Mouse (Mus musculus) limb, embryonic 15.5 days (tissue): ENCODE results near the gene Eef1akmt3. TPM values are rescaled to one million over a fixed set of nuclear protein-coding genes. Genes with fewer than 3 reads are reported as not detected.

Experiments used
- ATAC-seq: fragments of 200-750 bp; cut with Nextera tagmentation; 2 replicates; pipeline ENCODE4 v1.8.0; 2017; ENCODE audit warnings: low read depth, moderate TSS enrichment; ENCODE audit not compliant: insufficient number of reproducible peaks, low FRiP score, low TSS enrichment
- H3K27ac ChIP-seq: fragments of 300-500 bp; sonication (generic); 2 replicates; pipeline ENCODE4 v1.5.1; 2015; ENCODE audit warnings: moderate library complexity, mild to moderate bottlenecking, inconsistent platforms
- H3K27me3 ChIP-seq: fragments of 300-500 bp; sonication (generic); 2 replicates; pipeline ENCODE4 v1.6.1; 2015; ENCODE audit warnings: inconsistent platforms
- H3K36me3 ChIP-seq: fragments of 300-500 bp; sonication (generic); 2 replicates; pipeline ENCODE4 v1.6.1; 2015; ENCODE audit warnings: inconsistent platforms
- H3K4me1 ChIP-seq: fragments of 300-500 bp; sonication (generic); 2 replicates; pipeline ENCODE4 v1.6.1; 2015; ENCODE audit warnings: inconsistent platforms
- H3K4me2 ChIP-seq: fragments of 300-500 bp; sonication (generic); 2 replicates; pipeline ENCODE4 v1.6.1; 2015; ENCODE audit warnings: mild to moderate bottlenecking, inconsistent platforms
- H3K4me3 ChIP-seq: fragments of 300-500 bp; sonication (generic); 2 replicates; pipeline ENCODE4 v1.5.1; 2015; ENCODE audit warnings: mild to moderate bottlenecking, inconsistent platforms
- H3K9ac ChIP-seq: fragments of 300-500 bp; sonication (generic); 2 replicates; pipeline ENCODE4 v1.6.1; 2015; ENCODE audit warnings: inconsistent platforms
- H3K9me3 ChIP-seq: fragments of 300-500 bp; sonication (generic); 2 replicates; pipeline ENCODE4 v1.6.1; 2016; ENCODE audit warnings: inconsistent platforms
- WGBS: fragments of 180-500 bp; shearing (Covaris S2); methylation state at CpG from one replicate; pipeline ENCODE4 v1.1.7; 2015; 5-methylcytosine and 5-hydroxymethylcytosine counted together
- polyA plus RNA-seq: library from polyadenylated mRNA; unstranded; fragments of >200 nt; fragmentation: Nextera tagmentation; extraction: Ambion mirVana; gene quantifications from 2 replicates; pipeline ENCODE4 v1.2.1, GENCODE M21; 2015

Eef1akmt3 gene
- polyA plus RNA-seq: 1.9 and 2.0 TPM in 2 replicates

DNA sequence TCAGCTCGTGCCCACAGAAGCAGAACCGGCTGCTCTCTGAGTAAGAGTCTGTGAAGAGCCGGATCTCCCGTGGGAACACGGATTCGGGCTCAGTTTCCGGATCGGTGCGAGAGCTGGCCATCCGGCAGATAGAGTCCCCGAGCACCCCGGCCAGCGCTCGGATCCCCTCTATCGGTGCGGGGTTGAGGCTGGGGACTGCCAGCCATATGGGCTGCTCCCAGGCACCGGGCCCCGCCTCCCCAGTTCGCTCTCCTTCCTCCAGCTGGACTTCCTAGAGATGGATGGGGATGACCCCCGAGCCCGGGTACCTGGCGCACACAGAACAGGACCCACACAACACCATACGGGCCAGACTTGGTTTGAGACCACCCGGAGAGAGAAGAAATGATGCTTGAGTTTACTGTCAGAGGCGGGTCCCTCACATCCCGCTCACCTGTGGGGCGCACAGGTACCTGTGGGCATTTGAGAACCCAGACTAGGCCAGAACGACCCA is at the start of gene Eef1akmt3, which contains the start of gene Mettl1:
Gene Eef1akmt3, minus strand, starts transcription at position 240 of the 493 bp plus-strand sequence.
Gene Mettl1, plus strand, starts transcription at position 141 of the 493 bp plus-strand sequence.
- Histone ChIP-seq H3K9ac (peak within 1 kb of the TSS; percentile 75), H3K27me3 (no peaks in the 10 kb centered on the region; the same call in 1 of the 2 replicates), H3K4me2 (peak within 1 kb of the TSS; percentile 93), H3K4me1 (peaks cover 14% of the 10 kb centered on the region; the same call in 1 of the 2 replicates), H3K9me3 (no peaks in the 10 kb centered on the region), H3K4me3 (peak within 1 kb of the TSS; percentile 92), H3K36me3 (peaks cover 24% of the 10 kb centered on the region), H3K27ac (peak within 1 kb of the TSS; percentile 94)
- under 1% methylated on average over 28 of the region's 28 CpGs for WGBS
- ATAC-seq: peak; percentile 37

- H3K4me1 ChIP-seq: peaks cover 22% of the 10 kb centered on the region
- H3K36me3 ChIP-seq: peaks cover 10% of the 10 kb centered on the region
- H3K27ac ChIP-seq: no peak overlapping the region
- H3K4me2 ChIP-seq: peak overlapping the region; percentile 54
- 9% methylated on average over 57 of the region's 57 CpGs for WGBS
- H3K9me3 ChIP-seq: no peaks in the 10 kb centered on the region
- H3K4me3 ChIP-seq: peak overlapping the region; percentile 32
- no peak for ATAC-seq
- peaks cover 77% of the 10 kb centered on the region for H3K27me3 ChIP-seq
- H3K9ac ChIP-seq: no peak overlapping the region
These were observed 49.5 kb upstream of the Eef1akmt3 start for GRCm38 (mm10) chr10:127090560-127091411.

GRCm38 (mm10) chr10:127085633-127086032 is 44.3 kb upstream of the Eef1akmt3 start:
- no peak overlapping the region for H3K9ac ChIP-seq
- H3K36me3 ChIP-seq: no peaks in the 10 kb centered on the region
- no peak for ATAC-seq
- no peak overlapping the region for H3K4me2 ChIP-seq
- no peak overlapping the region for H3K27ac ChIP-seq
- WGBS: 69% methylated on average over 6 of the region's 6 CpGs
- peaks cover 92% of the 10 kb centered on the region for H3K27me3 ChIP-seq
- no peak overlapping the region for H3K4me3 ChIP-seq
- peaks cover 17% of the 10 kb centered on the region for H3K4me1 ChIP-seq
- no peaks in the 10 kb centered on the region for H3K9me3 ChIP-seq

- Histone ChIP-seq H3K27ac (no peak overlapping the region), H3K27me3 (peaks cover 92% of the 10 kb centered on the region), H3K4me1 (peaks cover 21% of the 10 kb centered on the region), H3K4me3 (no peak overlapping the region), H3K9ac (no peak overlapping the region), H3K9me3 (no peaks in the 10 kb centered on the region), H3K36me3 (no peaks in the 10 kb centered on the region), H3K4me2 (no peak overlapping the region)
- ATAC-seq: no peak
- 75% methylated on average over 9 of the region's 9 CpGs for WGBS
These were observed 43.7 kb upstream of the Eef1akmt3 start for GRCm38 (mm10) chr10:127085052-127085451.

DNA sequence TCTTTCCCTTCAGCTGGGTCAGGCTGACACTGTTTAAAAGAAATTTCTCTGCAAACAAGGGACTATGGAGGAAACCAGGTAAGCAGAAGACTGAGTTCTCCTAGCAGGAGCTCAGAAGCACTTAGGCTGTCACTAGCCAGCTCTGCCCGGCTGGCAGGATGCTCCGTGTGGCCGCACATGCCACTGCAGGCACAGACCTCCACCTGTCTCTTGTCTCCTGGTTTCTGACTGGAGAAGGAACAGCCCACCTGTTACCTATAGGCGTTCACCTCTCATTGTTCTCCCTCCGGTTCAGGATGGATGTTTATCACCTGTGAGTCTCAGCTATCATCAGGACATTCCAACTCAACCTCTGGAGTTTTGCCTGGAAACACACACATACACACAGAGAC is 42.6 kb upstream of the Eef1akmt3 start:
- Histone ChIP-seq H3K36me3 (no peaks in the 10 kb centered on the region), H3K4me2 (no peak overlapping the region), H3K4me1 (peaks cover 32% of the 10 kb centered on the region), H3K9me3 (no peaks in the 10 kb centered on the region), H3K27ac (no peak overlapping the region), H3K4me3 (no peak overlapping the region), H3K27me3 (peaks cover 92% of the 10 kb centered on the region), H3K9ac (no peak overlapping the region)
- ATAC-seq: no peak
- 41% methylated on average over 5 of the region's 5 CpGs for WGBS

GRCm38 (mm10) chr10:127083292-127083914 is 42.1 kb upstream of the Eef1akmt3 start:
- no peak overlapping the region for H3K9ac ChIP-seq
- H3K36me3 ChIP-seq: no peaks in the 10 kb centered on the region
- H3K27me3 ChIP-seq: peaks cover 92% of the 10 kb centered on the region
- WGBS: 30% methylated on average over 8 of the region's 8 CpGs
- no peak for ATAC-seq
- peaks cover 35% of the 10 kb centered on the region for H3K4me1 ChIP-seq
- no peaks in the 10 kb centered on the region for H3K9me3 ChIP-seq
- no peak overlapping the region for H3K27ac ChIP-seq
- no peak overlapping the region for H3K4me3 ChIP-seq
- no peak overlapping the region for H3K4me2 ChIP-seq

- Histone ChIP-seq H3K36me3 (no peaks in the 10 kb centered on the region), H3K9ac (no peak overlapping the region), H3K9me3 (no peaks in the 10 kb centered on the region), H3K4me1 (peaks cover 40% of the 10 kb centered on the region), H3K4me2 (peak overlapping the region; percentile 45; the same call in 1 of the 2 replicates), H3K27ac (no peak overlapping the region), H3K27me3 (peaks cover 92% of the 10 kb centered on the region), H3K4me3 (peak overlapping the region; percentile 27; the same call in 1 of the 2 replicates)
- ATAC-seq: peak; percentile 23; the same call in 1 of the 2 replicates
- 29% methylated on average over 8 of the region's 8 CpGs for WGBS
These were observed 40.8 kb upstream of the Eef1akmt3 start for GRCm38 (mm10) chr10:127081996-127082620.

DNA sequence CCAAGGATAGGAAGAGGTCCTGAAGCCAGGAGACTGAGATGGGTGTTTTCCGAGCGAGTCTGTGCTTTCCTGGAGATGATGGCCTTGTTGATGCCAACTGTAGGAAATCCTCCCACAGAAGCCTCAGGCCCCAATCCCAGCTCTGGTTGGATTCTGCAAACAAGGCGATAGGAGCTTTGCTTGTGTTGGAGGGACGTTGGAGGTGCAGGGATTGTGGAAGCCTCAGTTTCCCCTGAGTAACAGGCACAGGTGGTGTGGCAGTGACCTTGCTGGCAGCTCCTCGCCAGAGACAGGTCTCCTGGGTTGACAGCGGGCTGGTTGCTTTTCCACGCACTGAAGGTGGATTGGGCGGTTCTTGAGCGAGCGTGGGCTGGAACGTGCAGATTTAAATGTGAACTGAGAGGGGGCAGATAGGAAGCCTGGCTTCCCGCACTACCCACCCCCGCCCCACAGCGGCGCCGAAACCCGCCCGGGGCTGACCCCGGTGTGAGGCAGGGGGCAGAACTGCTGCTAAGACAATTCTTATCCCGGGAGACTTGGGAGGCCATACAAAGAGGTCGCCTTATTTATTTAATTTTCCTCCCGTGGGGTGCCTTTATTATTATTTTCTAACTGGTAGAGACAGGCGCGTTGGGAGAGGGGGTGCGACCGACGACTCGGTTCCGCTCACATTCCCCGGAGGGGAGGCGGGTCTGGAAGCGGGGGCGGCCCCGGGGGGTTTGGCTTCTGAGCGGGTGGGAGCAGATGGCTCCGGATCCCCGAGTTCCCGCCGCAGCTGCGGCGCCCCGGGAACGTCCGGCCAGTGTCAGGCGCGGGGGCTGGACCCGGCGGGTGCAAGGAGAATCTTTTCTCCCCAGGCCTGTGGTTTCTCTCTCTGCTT is 39.8 kb upstream of the Eef1akmt3 start:
- 4% methylated on average over 47 of the region's 48 CpGs for WGBS
- no peak for ATAC-seq

DNA sequence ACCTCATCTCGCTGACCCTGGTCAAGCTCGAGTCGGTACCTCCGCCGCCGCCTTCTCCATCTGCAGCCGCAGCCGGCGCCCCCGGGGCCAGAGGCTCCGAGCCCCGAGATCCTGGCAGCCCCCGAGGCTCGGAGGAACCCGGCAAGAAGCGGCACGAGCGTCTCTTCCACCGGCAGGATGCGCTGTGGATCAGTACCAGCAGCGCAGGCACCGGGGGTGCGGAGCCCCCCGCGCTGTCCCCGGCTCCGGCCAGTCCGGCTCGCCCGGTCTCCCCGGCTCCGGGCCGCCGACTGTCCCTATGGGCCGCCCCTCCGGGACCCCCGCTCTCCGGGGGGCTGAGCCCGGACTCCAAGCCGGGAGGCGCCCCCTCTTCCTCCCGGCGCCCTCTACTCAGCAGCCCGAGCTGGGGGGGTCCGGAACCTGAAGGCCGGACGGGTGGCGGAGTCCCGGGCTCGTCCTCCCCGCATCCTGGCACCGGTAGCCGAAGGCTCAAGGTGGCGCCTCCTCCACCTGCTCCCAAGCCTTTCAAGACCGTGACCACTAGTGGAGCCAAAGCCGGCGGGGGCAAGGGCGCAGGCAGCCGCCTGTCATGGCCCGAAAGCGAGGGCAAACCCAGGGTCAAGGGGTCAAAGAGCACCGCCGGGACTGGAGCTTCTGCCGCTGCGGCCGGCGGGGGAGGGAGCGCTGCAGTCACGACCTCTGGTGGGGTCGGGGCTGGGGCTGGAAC is 38.5 kb upstream of the Eef1akmt3 start:
- ATAC-seq: no peak
- Histone ChIP-seq H3K27ac (no peak overlapping the region), H3K4me2 (peak overlapping the region; percentile 87), H3K4me3 (peak overlapping the region; percentile 43), H3K9ac (peak overlapping the region; percentile 37), H3K9me3 (no peaks in the 10 kb centered on the region), H3K27me3 (peaks cover 99% of the 10 kb centered on the region), H3K4me1 (peaks cover 40% of the 10 kb centered on the region), H3K36me3 (no peaks in the 10 kb centered on the region)
- 5% methylated on average over 67 of the region's 70 CpGs for WGBS

More for the DNA sequence above, 39.8 kb upstream of the Eef1akmt3 start:
- H3K4me2 ChIP-seq: peak overlapping the region; percentile 45
- H3K9me3 ChIP-seq: no peaks in the 10 kb centered on the region
- H3K36me3 ChIP-seq: no peaks in the 10 kb centered on the region
- peaks cover 95% of the 10 kb centered on the region for H3K27me3 ChIP-seq
- H3K4me3 ChIP-seq: peak overlapping the region; percentile 27
- H3K9ac ChIP-seq: no peak overlapping the region
- no peak overlapping the region for H3K27ac ChIP-seq
- peaks cover 40% of the 10 kb centered on the region for H3K4me1 ChIP-seq

GRCm38 (mm10) chr10:127078677-127079575 is 37.6 kb upstream of the Eef1akmt3 start:
- H3K36me3 ChIP-seq: no peaks in the 10 kb centered on the region
- H3K27me3 ChIP-seq: peaks cover 93% of the 10 kb centered on the region
- H3K9ac ChIP-seq: peak overlapping the region; percentile 37
- peak; percentile 12; the same call in 1 of the 2 replicates for ATAC-seq
- peaks cover 40% of the 10 kb centered on the region for H3K4me1 ChIP-seq
- H3K9me3 ChIP-seq: no peaks in the 10 kb centered on the region
- H3K4me2 ChIP-seq: peak overlapping the region; percentile 87
- 1% methylated on average over 31 of the region's 49 CpGs for WGBS
- no peak overlapping the region for H3K27ac ChIP-seq
- H3K4me3 ChIP-seq: peak overlapping the region; percentile 43
